Mouse (Mus musculus) MEL (cell line): ENCODE measurements around the gene Gm38392. TPM values are rescaled to one million over a fixed set of nuclear protein-coding genes. Genes with fewer than 3 reads are reported as not detected.

Experiments
- DNase-seq: peaks from one replicate; pipeline ENCODE4 v3.0.0; 2011; ENCODE audit warnings: low read depth, low spot score
- H3K27ac ChIP-seq: 2 replicates; pipeline ENCODE4 v1.5.1; 2012; ENCODE audit warnings: low read depth, mild to moderate bottlenecking, control low read depth, low read length, moderate library complexity; ENCODE audit not compliant: control insufficient read depth
- H3K27me3 ChIP-seq, 2 experiments: fragments of 150-350 bp in 1 of 2; sonication (generic) in 1 of 2; 2 replicates each; pipeline ENCODE4 v1.6.1; 2012; ENCODE audit warnings: low read length in 2 of 2, mild to moderate bottlenecking in 2 of 2, improper control_type of control experiment in 1 of 2, moderate library complexity in 1 of 2; ENCODE audit not compliant: insufficient read depth in 2 of 2, control insufficient read depth in 1 of 2
- H3K36me3 ChIP-seq, 2 experiments: 2 replicates each; pipeline ENCODE4 v1.6.1; 2012 to 2014; ENCODE audit warnings: low read length in 2 of 2, improper control_type of control experiment in 1 of 2, inconsistent platforms in 1 of 2, mild to moderate bottlenecking in 1 of 2; ENCODE audit not compliant: insufficient read depth in 2 of 2, control insufficient read depth in 1 of 2
- H3K4me1 ChIP-seq, 2 experiments: fragments of 150-350 bp in 1 of 2; sonication (generic) in 1 of 2; 2 replicates each; pipeline ENCODE4 v1.6.1; 2012; ENCODE audit warnings: low read length in 2 of 2, improper control_type of control experiment in 1 of 2, mild to moderate bottlenecking in 1 of 2; ENCODE audit not compliant: insufficient read depth in 2 of 2, control insufficient read depth in 1 of 2
- H3K4me3 ChIP-seq, 2 experiments: fragments of 150-350 bp in 1 of 2; sonication (generic) in 1 of 2; 2 replicates each; pipeline ENCODE4 v1.5.1; 2012; ENCODE audit warnings: low read depth in 2 of 2, low read length in 2 of 2, mild to moderate bottlenecking in 2 of 2, moderate library complexity in 2 of 2, control low read depth in 1 of 2, improper control_type of control experiment in 1 of 2; ENCODE audit not compliant: control insufficient read depth in 1 of 2, insufficient read depth in 1 of 2
- H3K79me2 ChIP-seq: 2 replicates; pipeline ENCODE4 v1.6.1; 2012; ENCODE audit warnings: mild to moderate bottlenecking, low read length, moderate library complexity; ENCODE audit not compliant: control insufficient read depth, poor library complexity, insufficient read depth
- H3K9ac ChIP-seq: 2 replicates; pipeline ENCODE4 v1.6.1; 2012; ENCODE audit warnings: low read depth, mild to moderate bottlenecking, control low read depth, low read length, moderate library complexity; ENCODE audit not compliant: control insufficient read depth, poor library complexity, severe bottlenecking
- H3K9me3 ChIP-seq: fragments of 150-350 bp; sonication (generic); replicated peaks from 2 replicates; pipeline ENCODE4 v1.6.1; 2012; ENCODE audit warnings: mild to moderate bottlenecking, low read length, improper control_type of control experiment, moderate library complexity; ENCODE audit not compliant: insufficient read depth
- BHLHE40 ChIP-seq: IDR thresholded peaks from 2 replicates; pipeline ENCODE4 v1.6.1; 2012; ENCODE audit warnings: low read depth, mild to moderate bottlenecking, inconsistent platforms, low read length, improper control_type of control experiment, borderline replicate concordance
- CHD1 ChIP-seq: IDR thresholded peaks from 2 replicates; pipeline ENCODE4 v1.6.1; 2012; ENCODE audit warnings: low read depth, mild to moderate bottlenecking, inconsistent platforms, low read length, improper control_type of control experiment
- CHD2 ChIP-seq: IDR thresholded peaks from 2 replicates; pipeline ENCODE4 v1.6.1; 2011; ENCODE audit warnings: low read length, improper control_type of control experiment
- ELF1 ChIP-seq: IDR thresholded peaks from 2 replicates; pipeline ENCODE4 v1.6.1; 2014; ENCODE audit warnings: low read depth, mild to moderate bottlenecking, inconsistent platforms, low read length, improper control_type of control experiment, moderate library complexity
- GABPA ChIP-seq: IDR thresholded peaks from 2 replicates; pipeline ENCODE4 v1.6.1; 2012; ENCODE audit warnings: low read depth, mild to moderate bottlenecking, inconsistent platforms, low read length, improper control_type of control experiment, moderate library complexity
- GATA1 ChIP-seq: IDR thresholded peaks from 2 replicates; pipeline ENCODE4 v1.6.1; 2011; ENCODE audit warnings: low read depth, low read length, improper control_type of control experiment
- HCFC1 ChIP-seq: IDR thresholded peaks from 2 replicates; pipeline ENCODE4 v1.6.1; 2012; ENCODE audit warnings: low read depth, mild to moderate bottlenecking, inconsistent platforms, low read length, improper control_type of control experiment, moderate library complexity
- JUND ChIP-seq: IDR thresholded peaks from 2 replicates; pipeline ENCODE4 v1.6.1; 2011; ENCODE audit warnings: low read depth, mild to moderate bottlenecking, improper control_type of control experiment, low read length
- KAT2A ChIP-seq: conservative IDR thresholded peaks from 2 replicates; pipeline ENCODE4 v1.6.1; 2012; ENCODE audit warnings: low read depth, low read length, improper control_type of control experiment, inconsistent platforms
- MAX ChIP-seq: IDR thresholded peaks from 2 replicates; pipeline ENCODE4 v1.6.1; 2011; ENCODE audit warnings: low read length, improper control_type of control experiment
- MAZ ChIP-seq: IDR thresholded peaks from 2 replicates; pipeline ENCODE4 v1.6.1; 2012; ENCODE audit warnings: low read depth, mild to moderate bottlenecking, inconsistent platforms, low read length, improper control_type of control experiment
- MEF2A ChIP-seq: IDR thresholded peaks from 2 replicates; pipeline ENCODE4 v1.6.1; 2014; ENCODE audit warnings: low read depth, mild to moderate bottlenecking, inconsistent platforms, low read length, improper control_type of control experiment; ENCODE audit not compliant: poor library complexity, insufficient replicate concordance, severe bottlenecking; ENCODE audit errors: extremely low read depth
- MXI1 ChIP-seq: IDR thresholded peaks from 2 replicates; pipeline ENCODE4 v1.6.1; 2011; ENCODE audit warnings: mild to moderate bottlenecking, low read depth, low read length, improper control_type of control experiment
- MYC ChIP-seq: IDR thresholded peaks from 2 replicates; pipeline ENCODE4 v1.6.1; 2011; ENCODE audit warnings: low read depth, mild to moderate bottlenecking, low read length, improper control_type of control experiment, moderate library complexity
- NELFE ChIP-seq: IDR thresholded peaks from 2 replicates; pipeline ENCODE4 v1.6.1; 2011; ENCODE audit warnings: low read depth, low read length, improper control_type of control experiment
- POLR2AphosphoS2 ChIP-seq: IDR thresholded peaks from 2 replicates; pipeline ENCODE4 v1.6.1; 2011; ENCODE audit warnings: low read length, improper control_type of control experiment
- POLR2AphosphoS5 ChIP-seq: IDR thresholded peaks from 2 replicates; pipeline ENCODE4 v1.6.1; 2012; ENCODE audit warnings: low read depth, borderline replicate concordance, mild to moderate bottlenecking, inconsistent platforms, low read length, moderate library complexity, mixed read lengths
- RCOR1 ChIP-seq: IDR thresholded peaks from 2 replicates; pipeline ENCODE4 v1.6.1; 2012; ENCODE audit warnings: low read depth, mild to moderate bottlenecking, inconsistent platforms, low read length, improper control_type of control experiment
- SMC3 ChIP-seq: IDR thresholded peaks from 2 replicates; pipeline ENCODE4 v1.6.1; 2011; ENCODE audit warnings: low read depth, low read length, improper control_type of control experiment
- TAL1 ChIP-seq: IDR thresholded peaks from 2 replicates; pipeline ENCODE4 v1.6.1; 2012; ENCODE audit warnings: mild to moderate bottlenecking, inconsistent platforms, low read length, moderate library complexity, mixed read lengths
- TBP ChIP-seq: IDR thresholded peaks from 2 replicates; pipeline ENCODE4 v1.8.0; 2011; ENCODE audit warnings: low read depth, low read length, improper control_type of control experiment
- USF2 ChIP-seq, 2 experiments: IDR thresholded peaks; 2 replicates each; pipeline ENCODE4 v1.6.1; 2011 to 2012; ENCODE audit warnings: improper control_type of control experiment in 2 of 2, low read length in 2 of 2, borderline replicate concordance in 1 of 2, inconsistent platforms in 1 of 2, low read depth in 1 of 2, mild to moderate bottlenecking in 1 of 2; ENCODE audit not compliant: insufficient read depth in 1 of 2
- ZC3H11A ChIP-seq: IDR thresholded peaks from 2 replicates; pipeline ENCODE4 v1.6.1; 2012; ENCODE audit warnings: low read depth, mild to moderate bottlenecking, inconsistent platforms, low read length, improper control_type of control experiment
- ZMIZ1 ChIP-seq: IDR thresholded peaks from 2 replicates; pipeline ENCODE4 v1.6.1; 2012; ENCODE audit warnings: low read depth, mild to moderate bottlenecking, inconsistent platforms, low read length, improper control_type of control experiment, moderate library complexity
- ZNF384 ChIP-seq: IDR thresholded peaks from 2 replicates; pipeline ENCODE4 v1.6.1; 2012; ENCODE audit warnings: low read depth, mild to moderate bottlenecking, inconsistent platforms, low read length, improper control_type of control experiment
- polyA plus RNA-seq, 2 experiments: library from polyadenylated mRNA; stranded (reverse) in 1 of 2; unstranded in 1 of 2; fragments of >175 nt in 1 of 2; fragments of >200 nt in 1 of 2; gene quantifications; 2 replicates each; pipeline versions ENCODE4 v1.2.1 to v1.2.4; 2012; ENCODE audit warnings: low replicate concordance in 2 of 2, low read depth in 1 of 2; ENCODE audit not compliant: insufficient read length in 2 of 2, insufficient read depth in 1 of 2, missing spikeins in 1 of 2
- total RNA-seq: library from RNA; depleted of rRNA; stranded (reverse); fragments of 300-350 nt; gene quantifications from 2 replicates; pipeline ENCODE4 v1.2.3, GENCODE M21; 2012

Gene Gm38392
- total and polyA plus RNA-seq, 3 experiments: 0.69 to 0.84 TPM; not detected in 1

- no peaks in the 10 kb centered on the region for H3K9me3 ChIP-seq
- no peak for TF ChIP-seq NELFE
- TF ChIP-seq GATA1: no peak
- no peak for TF ChIP-seq MEF2A
- TF ChIP-seq MXI1: no peak
- no peak for TF ChIP-seq ELF1
- TF ChIP-seq POLR2AphosphoS2: no peak
- TF ChIP-seq RCOR1: no peak
- TF ChIP-seq ZC3H11A: no peak
- H3K4me1 ChIP-seq: peaks cover 0 to 4% of the 10 kb centered on the region in 2 experiments; a peak in 1 of 4 replicates
- H3K79me2 ChIP-seq: no peaks in the 10 kb centered on the region
- H3K27me3 ChIP-seq: peaks cover 8 to 10% of the 10 kb centered on the region in 2 experiments
- H3K4me3 ChIP-seq: no peak overlapping the region
- DNase-seq: no peak
- no peak overlapping the region for H3K9ac ChIP-seq
- no peak overlapping the region for H3K27ac ChIP-seq
- H3K36me3 ChIP-seq: no peaks in the 10 kb centered on the region
Measured at GRCm38 (mm10) chr3:88241045-88241786, 45.8 kb downstream of the Gm38392 start.

- peaks cover 10 to 14% of the 10 kb centered on the region in 2 experiments for H3K27me3 ChIP-seq
Measured at GRCm38 (mm10) chr3:88239446-88239845, 47.6 kb downstream of the Gm38392 start.

GRCm38 (mm10) chr3:88238866-88239391 is 48.1 kb downstream of the Gm38392 start:
- DNase-seq: no peak
- Histone ChIP-seq H3K27me3 (peaks cover 15 to 16% of the 10 kb centered on the region in 2 experiments), H3K9me3 (no peaks in the 10 kb centered on the region), H3K79me2 (no peaks in the 10 kb centered on the region), H3K4me3 (no peak overlapping the region), H3K4me1 (no peaks in the 10 kb centered on the region), H3K36me3 (no peaks in the 10 kb centered on the region), H3K9ac (no peak overlapping the region), H3K27ac (no peak overlapping the region)
- TF ChIP-seq TBP: no peak
- TF ChIP-seq MEF2A: no peak
- TF ChIP-seq MXI1: no peak
- no peak for TF ChIP-seq POLR2AphosphoS5
- TF ChIP-seq CHD1: no peak
- no peak for TF ChIP-seq TAL1
- no peak for TF ChIP-seq NELFE
- TF ChIP-seq BHLHE40: no peak
- TF ChIP-seq CHD2: no peak
- TF ChIP-seq MAX: no peak
- TF ChIP-seq MYC: no peak
- TF ChIP-seq GABPA: no peak
- no peak for TF ChIP-seq ZMIZ1
- no peak for TF ChIP-seq HCFC1
- no peak for TF ChIP-seq USF2 (IDR thresholded peaks at IDR 0.05; ENCODE audit: borderline replicate concordance in 1 of 2, insufficient read depth in 1 of 2, low read depth in 1 of 2, low read length in 2 of 2)

More at GRCm38 (mm10) chr3:88239446-88239845, 47.6 kb downstream of the Gm38392 start:
- no peak for TF ChIP-seq KAT2A
- no peak for TF ChIP-seq MYC
- TF ChIP-seq TBP: no peak
- TF ChIP-seq HCFC1: no peak
- TF ChIP-seq GATA1: no peak
- TF ChIP-seq NELFE: no peak
- TF ChIP-seq MAZ: no peak
- no peak for TF ChIP-seq USF2 (IDR thresholded peaks at IDR 0.05; ENCODE audit: borderline replicate concordance in 1 of 2, insufficient read depth in 1 of 2, low read depth in 1 of 2, low read length in 2 of 2)
- TF ChIP-seq ZMIZ1: no peak
- no peak for TF ChIP-seq JUND
- TF ChIP-seq ZNF384: no peak
- no peak for TF ChIP-seq ELF1
- TF ChIP-seq SMC3: no peak
- Histone ChIP-seq H3K9ac (no peak overlapping the region), H3K9me3 (no peaks in the 10 kb centered on the region), H3K79me2 (no peaks in the 10 kb centered on the region), H3K4me3 (no peak overlapping the region), H3K27ac (no peak overlapping the region), H3K4me1 (no peaks in the 10 kb centered on the region), H3K36me3 (no peaks in the 10 kb centered on the region)
- no peak for DNase-seq
